Comparison of ENCODE assay signal across 14 mouse cellular contexts in the genomic region with DNA sequence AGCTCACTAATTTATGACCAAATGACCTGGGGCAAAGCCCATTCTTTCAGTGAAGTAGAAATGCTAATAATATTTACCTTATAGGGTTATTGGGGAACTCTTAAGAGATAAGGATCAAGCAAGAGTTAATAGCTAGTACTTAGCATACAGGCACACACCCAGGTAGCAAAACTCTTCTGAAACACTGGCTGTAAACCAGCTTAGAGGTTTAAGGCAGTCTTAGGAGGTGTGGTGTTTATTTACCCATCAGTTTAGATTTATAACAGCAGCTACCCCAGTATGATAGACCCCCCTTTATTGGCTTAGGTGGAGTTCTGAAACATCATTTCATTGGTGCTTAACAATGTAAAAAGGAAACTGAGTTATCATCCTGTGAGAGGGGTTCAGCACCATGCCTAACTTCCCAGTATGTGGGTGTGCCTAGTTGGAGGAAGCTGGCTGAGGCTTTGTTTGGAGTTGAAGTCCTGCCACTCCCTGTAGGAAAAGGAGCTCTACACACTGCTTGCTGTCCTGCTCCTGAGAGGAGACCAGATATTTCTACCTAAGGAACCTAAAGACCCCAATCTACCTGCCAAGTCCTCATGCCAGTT.
DNase-seq lines count a peak whose midpoint lies in the region; ATAC-seq and TF ChIP-seq lines count a peak whose summit lies in the region.
"Had no signal": no experiment of that assay in that cellular context is flagged by ENCODE, and none has a peak within 500 bp of the region (broad histone marks: within the 10 kb centered on the region; RNA-seq: fewer than 3 reads in every experiment).

No protein-coding gene starts in this region.

- H3K9me3 ChIP-seq in kidney, embryonic 15.5 days (replicated peaks): no peaks in the 10 kb centered on the region
- no peaks in the 10 kb centered on the region for H3K9me3 ChIP-seq in stomach, embryonic 15.5 days

- H3K4me2 ChIP-seq in kidney, embryonic 15.5 days: no peak overlapping the region
- no peak overlapping the region for H3K4me2 ChIP-seq in stomach, embryonic 15.5 days
- H3K4me2 ChIP-seq: hindbrain, embryonic 14.5 days; midbrain, embryonic 11.5 days had no signal

- H3K9ac ChIP-seq in kidney, embryonic 15.5 days: no peak overlapping the region
- no peak overlapping the region for H3K9ac ChIP-seq in stomach, embryonic 15.5 days
- H3K9ac ChIP-seq: hindbrain, embryonic 14.5 days; liver, embryonic 14.5 days had no signal

- TF ChIP-seq CTCF in gastrocnemius, adult 2 months (IDR thresholded peaks at IDR 0.05): no peak

- H3K4me3 ChIP-seq in gastrocnemius, adult 2 months: no peak overlapping the region
- no peak overlapping the region for H3K4me3 ChIP-seq in kidney, embryonic 15.5 days (replicated peaks)
- H3K4me3 ChIP-seq in stomach, embryonic 15.5 days (replicated peaks): no peak overlapping the region
- H3K4me3 ChIP-seq: myocyte had no signal

- no peak for ATAC-seq in kidney, embryonic 15.5 days (replicated peaks; ENCODE audit: low FRiP score)
- ATAC-seq in stomach, embryonic 15.5 days (ENCODE audit: insufficient read depth, low FRiP score, low read depth): no peak

- no peaks in the 10 kb centered on the region for H3K27me3 ChIP-seq in kidney, embryonic 15.5 days
- H3K27me3 ChIP-seq in stomach, embryonic 15.5 days (replicated peaks): no peaks in the 10 kb centered on the region

- peaks cover 21% of the 10 kb centered on the region for H3K4me1 ChIP-seq in kidney, embryonic 15.5 days
- H3K4me1 ChIP-seq in stomach, embryonic 15.5 days: peaks cover 14% of the 10 kb centered on the region

- peaks cover 6% of the 10 kb centered on the region; the same call in 1 of the 2 replicates for H3K36me3 ChIP-seq in kidney, embryonic 15.5 days
- H3K36me3 ChIP-seq in stomach, embryonic 15.5 days: no peaks in the 10 kb centered on the region

- peak overlapping the region; percentile 71 for H3K27ac ChIP-seq in gastrocnemius, adult 2 months
- H3K27ac ChIP-seq in kidney, embryonic 15.5 days: no peak overlapping the region
- H3K27ac ChIP-seq in stomach, embryonic 15.5 days: 0 out of 2 replicates have a peak overlapping the region, but pooled peaks have one; percentile 21
- H3K27ac ChIP-seq: hindbrain, embryonic 14.5 days; liver, embryonic 14.5 days had no signal

- no peak for DNase-seq in gastrocnemius, adult 2 months
- DNase-seq in gastrocnemius, adult 8-10 months (ENCODE audit: low spot score in 2 of 2): no peak
- peak; percentile 37 for DNase-seq in kidney, postnatal 14 days
- peak; percentile 14 to 51 for DNase-seq in kidney, postnatal 36 days
- no peak for DNase-seq in right cerebral cortex, adult 18-20 months
- DNase-seq in thymus, postnatal 10 days (ENCODE audit: low spot score in 2 of 2): no peak
- DNase-seq: cerebellum, adult 2 months; left cerebral cortex, postnatal 4 days had no signal

- intact Hi-C loops in gastrocnemius, adult 2 months (cut with DNase I): no loop called here

Comparison
In these comparisons a context has a peak if more than half of its experiments do, and no peak if none do; other contexts are left out.
1. DNase-seq: peak in kidney, postnatal 14 days (single experiment) and kidney, postnatal 36 days (2 of 2); none in gastrocnemius, adult 2 months (single experiment), gastrocnemius, adult 8-10 months (0 of 2), right cerebral cortex, adult 18-20 months (single experiment) and thymus, postnatal 10 days (0 of 2).